Mouse (Mus musculus) adrenal gland, adult 2 months (tissue): Measurements from ENCODE around the gene Ppp1r9a. TPM values are rescaled to one million over a fixed set of nuclear protein-coding genes. Genes with fewer than 3 reads are reported as not detected.

Experiments used
- polyA plus RNA-seq: library from polyadenylated mRNA; depleted of rRNA; stranded (reverse); fragments of >200 nt; gene quantifications from 2 replicates; pipeline ENCODE4 v1.2.3, GENCODE M21; 2012; rRNA removed
- total RNA-seq, 2 experiments: library from RNA; stranded (reverse); gene quantifications; 2 replicates each; pipeline ENCODE4 v1.2.3; 2021

Gene Ppp1r9a
- total and polyA plus RNA-seq, 3 experiments = 7.6 to 37.4 (median 32.0) TPM

Other genes starting within 250 kb of the Ppp1r9a start
- 10 to 100 TPM; 73.3 to 75.4 TPM for gene Sgce, start 155.7 kb upstream of the Ppp1r9a start, total RNA-seq
- 10.3 and 11.9 TPM in 2 replicates for gene Sgce, start 155.7 kb upstream of the Ppp1r9a start, polyA plus RNA-seq
- 100 to 1,000 TPM; 220 to 417 TPM for gene Peg10, start 155.6 kb upstream of the Ppp1r9a start, total RNA-seq
- 102 and 152 TPM in 2 replicates for gene Peg10, start 155.6 kb upstream of the Ppp1r9a start, polyA plus RNA-seq